Mouse (Mus musculus) C2C12 (cell line): ENCODE data around the gene Suclg2.

Experiments used
- CEBPB ChIP-seq: IDR thresholded peaks from one replicate; pipeline ENCODE4 v1.6.1; 2011; ENCODE audit warnings: low read depth, mild to moderate bottlenecking, control low read depth, moderate library complexity
- CTCF ChIP-seq: IDR thresholded peaks from one replicate; pipeline ENCODE4 v1.5.1; 2011; ENCODE audit not compliant: control insufficient read depth, insufficient read depth, insufficient read length
- FOSL1 ChIP-seq: IDR thresholded peaks from one replicate; pipeline ENCODE4 v1.8.0; 2011; ENCODE audit warnings: mild to moderate bottlenecking, low read length; ENCODE audit not compliant: poor library complexity, insufficient read depth, severe bottlenecking
- MYOG ChIP-seq: IDR thresholded peaks from one replicate; pipeline ENCODE4 v1.6.1; 2011; ENCODE audit not compliant: control insufficient read depth, insufficient read length; ENCODE audit errors: extremely low read depth
- USF1 ChIP-seq: IDR thresholded peaks from one replicate; pipeline ENCODE4 v1.6.1; 2011; ENCODE audit warnings: low read depth, mild to moderate bottlenecking, control low read depth, moderate library complexity

GRCm38 (mm10) chr6:95485791-95486190 lies 232.8 kb downstream of the Suclg2 start:
- no peak for TF ChIP-seq CTCF
- TF ChIP-seq MYOG, result no peak
- TF ChIP-seq USF1, result no peak
- TF ChIP-seq FOSL1, result no peak
- TF ChIP-seq CEBPB, result no peak
